Mouse (Mus musculus): ENCODE measurements at regions not wholly inside any gene's neighbourhood (a gene's known extent, or its start where the extent isn't known, plus 50 kb on each side); places are given as distances from the start of the nearest gene placed in this dataset.

DNA sequence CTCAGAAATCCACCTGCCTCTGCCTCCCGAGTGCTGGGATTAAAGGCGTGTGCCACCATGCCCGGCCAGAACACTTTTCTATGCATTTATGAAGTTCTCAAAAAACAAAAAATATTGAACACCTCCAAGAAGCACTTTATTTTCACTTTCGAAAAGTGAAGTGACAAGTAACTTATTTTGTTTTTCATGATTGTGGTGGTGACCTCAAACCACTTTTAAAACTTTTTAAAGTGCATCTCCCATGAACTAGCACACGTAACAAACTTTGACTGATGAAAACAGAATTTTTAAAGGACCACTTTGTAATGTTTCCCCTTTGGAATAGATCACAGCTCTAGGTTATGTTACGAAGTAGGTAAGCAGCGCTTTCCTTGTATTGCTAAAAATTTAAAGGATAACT, 82.7 kb upstream of the Ssbp2 start:
- WGBS, result 90% methylated on average over 7 of the region's 7 CpGs
- no peak for DNase-seq
- Histone ChIP-seq H3K4me3 (replicated peaks; ENCODE audit: extremely low read depth, low read depth, low read length) (no peak overlapping the region), H3K4me1 (ENCODE audit: control insufficient read depth, insufficient read depth, low read length) (no peaks in the 10 kb centered on the region)
- no peak for TF ChIP-seq POLR2A (IDR thresholded peaks at IDR 0.05; ENCODE audit: borderline replicate concordance, extremely low read depth, low read depth, low read length)

DNA sequence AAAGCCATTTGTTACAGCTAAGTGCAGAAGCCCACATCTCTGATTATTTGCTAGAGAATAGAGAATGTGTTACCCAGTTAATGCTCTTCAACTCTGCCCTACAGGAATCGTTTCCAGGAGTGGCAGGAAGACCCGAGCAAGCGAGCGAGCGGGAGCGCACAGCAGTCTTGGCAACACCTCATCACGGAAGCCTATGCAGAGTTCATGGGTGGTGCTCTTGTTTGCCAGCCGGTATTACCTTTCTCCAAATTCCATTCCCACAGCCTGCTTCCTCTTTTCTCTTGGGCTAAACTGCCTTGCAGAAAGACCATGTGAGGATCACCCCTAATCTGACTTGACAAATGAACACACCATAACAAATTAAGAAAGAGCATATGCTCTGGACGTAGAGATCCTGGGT, 82.1 kb upstream of the Ssbp2 start:
- H3K4me3 ChIP-seq (replicated peaks; ENCODE audit: extremely low read depth, low read depth, low read length), result no peak overlapping the region
- no peaks in the 10 kb centered on the region for H3K4me1 ChIP-seq (ENCODE audit: control insufficient read depth, insufficient read depth, low read length)
- TF ChIP-seq POLR2A (IDR thresholded peaks at IDR 0.05; ENCODE audit: borderline replicate concordance, extremely low read depth, low read depth, low read length) (no peak), CTCF (IDR thresholded peaks at IDR 0.05; ENCODE audit: insufficient read depth, low read length) (no peak)
- DNase-seq, result no peak
- WGBS, result 72% methylated on average over 9 of the region's 9 CpGs

DNA sequence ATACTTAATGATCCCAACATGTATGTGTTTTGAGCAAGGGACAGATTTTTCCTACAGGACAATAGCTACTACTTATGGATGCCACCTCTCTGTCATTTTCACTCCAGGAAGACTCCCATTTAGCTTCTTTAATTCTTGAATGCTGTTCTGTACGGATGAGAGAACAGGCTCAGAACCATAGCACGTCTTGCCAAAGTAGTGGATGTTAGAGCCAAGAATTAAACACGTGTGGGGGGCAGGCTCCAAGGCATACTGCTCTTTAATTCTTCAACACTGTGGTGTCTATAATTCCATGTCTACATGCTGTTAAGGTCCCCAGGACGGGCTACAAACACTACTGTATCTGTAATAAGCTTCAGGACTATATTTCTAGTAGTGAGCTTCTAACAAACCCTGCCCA, 74.7 kb upstream of the Ssbp2 start:
- TF ChIP-seq POLR2A (IDR thresholded peaks at IDR 0.05; ENCODE audit: borderline replicate concordance, extremely low read depth, low read depth, low read length) (no peak), CTCF (IDR thresholded peaks at IDR 0.05; ENCODE audit: insufficient read depth, low read length) (no peak)
- H3K4me1 ChIP-seq (ENCODE audit: control insufficient read depth, insufficient read depth, low read length), result no peaks in the 10 kb centered on the region
- no peak for DNase-seq
- H3K4me3 ChIP-seq (replicated peaks; ENCODE audit: extremely low read depth, low read depth, low read length), result no peak overlapping the region
- WGBS, result 74% methylated on average over 4 of the region's 4 CpGs

DNA sequence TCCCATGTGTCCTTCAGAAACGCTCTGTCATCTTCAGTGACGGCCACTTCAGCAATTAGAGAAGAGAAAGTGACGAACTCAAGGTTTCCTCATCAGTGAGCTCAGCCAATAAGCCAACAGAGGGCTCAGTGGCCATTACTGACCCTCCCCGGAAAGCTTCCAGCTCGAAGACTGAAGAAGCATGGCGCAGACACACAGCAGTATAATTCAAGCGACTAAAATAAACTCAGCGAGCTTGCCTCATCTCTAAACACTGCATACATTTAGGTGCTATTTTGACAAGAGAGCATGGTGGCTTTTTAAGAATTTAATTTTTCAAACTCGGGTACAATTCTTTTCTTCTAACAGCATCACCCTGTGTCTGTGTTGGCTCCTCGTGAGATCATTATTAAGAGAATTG, 72.2 kb upstream of the Ssbp2 start:
- WGBS, result 66% methylated on average over 10 of the region's 10 CpGs

DNA sequence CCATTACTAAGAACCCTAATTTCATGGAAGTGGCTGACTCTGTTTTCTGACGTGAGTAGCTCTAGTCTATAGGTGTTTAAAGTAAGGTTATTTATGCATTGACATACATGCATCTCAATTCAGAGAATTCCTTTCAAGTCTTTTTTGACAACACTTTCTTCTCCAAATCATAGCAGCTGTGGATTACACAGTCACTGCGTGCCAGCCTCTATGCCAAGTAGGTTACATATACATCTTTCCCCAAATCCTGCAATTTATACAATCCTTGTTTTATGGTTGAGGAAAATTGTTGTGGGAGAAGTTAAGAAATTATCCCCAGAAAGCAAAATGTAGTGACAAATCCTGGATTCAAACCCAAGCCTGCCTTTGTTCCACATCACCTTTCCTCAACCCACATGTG, 56.5 kb upstream of the Ssbp2 start:
- H3K4me1 ChIP-seq (ENCODE audit: control insufficient read depth, insufficient read depth, low read length), result no peaks in the 10 kb centered on the region
- H3K4me3 ChIP-seq (replicated peaks; ENCODE audit: extremely low read depth, low read depth, low read length), result no peak overlapping the region
- TF ChIP-seq POLR2A (IDR thresholded peaks at IDR 0.05; ENCODE audit: borderline replicate concordance, extremely low read depth, low read depth, low read length) (no peak), CTCF (IDR thresholded peaks at IDR 0.05; ENCODE audit: insufficient read depth, low read length) (no peak)
- no peak for DNase-seq
- 91% methylated on average over 2 of the region's 2 CpGs for WGBS

More for the DNA sequence above, 72.2 kb upstream of the Ssbp2 start:
- no peak for DNase-seq
- Histone ChIP-seq H3K4me3 (replicated peaks; ENCODE audit: extremely low read depth, low read depth, low read length) (no peak overlapping the region), H3K4me1 (ENCODE audit: control insufficient read depth, insufficient read depth, low read length) (no peaks in the 10 kb centered on the region)
- no peak for TF ChIP-seq POLR2A (IDR thresholded peaks at IDR 0.05; ENCODE audit: borderline replicate concordance, extremely low read depth, low read depth, low read length)
- no peak for TF ChIP-seq CTCF (IDR thresholded peaks at IDR 0.05; ENCODE audit: insufficient read depth, low read length)

DNA sequence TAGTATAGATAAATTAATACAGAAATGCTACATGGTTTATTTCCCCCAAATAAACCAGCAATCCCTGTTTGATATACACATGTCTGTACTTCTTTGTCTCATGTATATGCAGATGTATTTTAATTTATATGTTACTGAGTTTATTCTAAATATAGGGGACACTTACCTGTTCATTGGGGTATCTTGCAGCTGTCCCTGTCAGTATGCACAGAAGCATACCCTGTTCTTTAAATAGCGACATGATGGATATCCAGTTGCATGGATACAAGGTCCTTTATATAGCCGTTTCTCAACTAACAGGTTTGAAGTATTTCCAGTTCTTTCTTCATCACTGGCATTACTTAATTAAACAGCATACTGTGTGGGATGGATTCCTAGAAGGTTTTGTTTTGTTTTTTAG, 55.1 kb upstream of the Ssbp2 start:
- 79% methylated on average over 2 of the region's 2 CpGs for WGBS
- TF ChIP-seq CTCF (IDR thresholded peaks at IDR 0.05; ENCODE audit: insufficient read depth, low read length), result no peak
- no peak for TF ChIP-seq POLR2A (IDR thresholded peaks at IDR 0.05; ENCODE audit: borderline replicate concordance, extremely low read depth, low read depth, low read length)
- DNase-seq, result no peak
- Histone ChIP-seq H3K4me3 (replicated peaks; ENCODE audit: extremely low read depth, low read depth, low read length) (no peak overlapping the region), H3K4me1 (ENCODE audit: control insufficient read depth, insufficient read depth, low read length) (no peaks in the 10 kb centered on the region)

DNA sequence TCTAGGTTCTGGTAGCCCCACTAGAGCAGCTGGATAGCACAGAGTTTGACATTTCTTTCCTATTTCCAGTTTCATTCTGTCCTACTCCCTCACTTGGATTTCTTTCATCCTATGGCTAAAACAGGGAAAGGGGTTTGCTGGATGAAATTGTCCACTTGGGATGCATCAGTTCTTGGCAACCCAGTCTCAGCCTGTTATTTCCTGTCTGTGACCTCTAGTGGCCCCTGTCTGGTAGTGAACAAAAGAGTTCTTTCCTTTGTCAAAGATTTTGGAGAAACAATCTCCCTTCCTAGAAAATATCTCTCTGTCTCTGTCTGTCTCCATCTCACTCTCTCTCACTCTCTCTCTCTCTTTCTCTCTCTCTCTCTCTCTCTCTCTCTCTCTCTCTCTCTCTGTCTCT, 50.0 kb upstream of the Ssbp2 start:
- H3K4me3 ChIP-seq (replicated peaks; ENCODE audit: extremely low read depth, low read depth, low read length), result no peak overlapping the region
- TF ChIP-seq CTCF (IDR thresholded peaks at IDR 0.05; ENCODE audit: insufficient read depth, low read length) (no peak), POLR2A (IDR thresholded peaks at IDR 0.05; ENCODE audit: borderline replicate concordance, extremely low read depth, low read depth, low read length) (no peak)
- DNase-seq, result no peak
- no peaks in the 10 kb centered on the region for H3K4me1 ChIP-seq (ENCODE audit: control insufficient read depth, insufficient read depth, low read length)

Data from lung, adult 2 months (tissue).